Mouse (Mus musculus): ENCODE results near the gene Tpra1.

DNA sequence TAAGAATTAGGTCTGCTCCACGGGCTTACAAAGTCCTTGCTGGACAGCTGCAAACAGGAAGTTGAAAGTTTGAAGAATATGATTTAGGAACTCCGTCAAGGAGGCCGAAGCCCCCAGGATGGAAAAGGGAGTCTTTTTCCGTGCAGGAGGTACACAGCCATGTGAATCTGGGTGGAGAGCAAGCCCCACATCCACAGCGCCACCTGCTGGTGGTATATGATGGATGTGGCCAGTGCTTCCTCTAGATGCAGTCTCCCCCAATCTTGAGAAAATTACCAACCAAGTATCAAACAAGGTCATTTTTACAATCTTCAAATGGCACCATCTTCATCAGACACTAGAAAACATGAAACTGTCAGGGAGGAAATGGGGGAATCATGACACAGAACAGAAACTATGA, 8.5 kb upstream of the Tpra1 start:
- TF ChIP-seq CTCF (IDR thresholded peaks at IDR 0.05; ENCODE audit: control insufficient read depth, insufficient read depth, insufficient read length) (peak; percentile 85), USF1 (IDR thresholded peaks at IDR 0.05; ENCODE audit: low read depth) (no peak), FOSL1 (IDR thresholded peaks at IDR 0.05; ENCODE audit: insufficient read depth, low read length, poor library complexity, severe bottlenecking) (no peak), MYOD1 (IDR thresholded peaks at IDR 0.05; ENCODE audit: control insufficient read depth, insufficient read length, low read depth) (no peak)
